Mouse (Mus musculus): ENCODE measurements around the gene Itpk1. TPM values are rescaled to one million over a fixed set of nuclear protein-coding genes. Genes with fewer than 3 reads are reported as not detected.

Gene Itpk1
- polyA plus RNA-seq, 1 experiment from 2014 or later: 8.9 TPM

DNA sequence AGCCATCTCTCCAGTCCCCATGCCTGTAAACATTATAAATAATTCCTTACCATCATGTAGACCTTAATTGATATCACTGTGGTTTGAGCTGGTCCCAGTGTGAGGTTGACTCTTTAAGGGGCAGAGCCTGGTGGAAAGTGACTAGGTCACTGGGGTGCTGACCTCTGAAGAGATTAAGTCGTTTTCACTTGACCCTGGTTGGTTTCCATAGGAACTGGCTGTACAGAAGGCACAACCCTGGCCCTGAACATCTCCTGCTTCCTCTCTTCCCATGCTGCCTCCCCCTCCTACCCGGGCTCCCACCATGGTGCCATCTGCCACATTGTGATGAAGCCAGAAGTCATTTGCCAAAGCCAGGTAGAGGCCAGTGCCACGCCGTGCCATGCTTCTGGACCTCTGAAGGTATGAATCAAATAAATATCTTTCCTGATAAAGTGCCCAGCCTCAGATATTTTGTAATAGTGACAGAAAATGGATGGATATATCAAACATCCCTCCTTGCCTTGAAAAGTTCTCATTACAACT lies 6.2 kb upstream of the Itpk1 start:
- no peak overlapping the region for H3K4me2 ChIP-seq
- no peaks in the 10 kb centered on the region for H3K36me3 ChIP-seq
- peaks cover 30% of the 10 kb centered on the region for H3K4me1 ChIP-seq (replicated peaks)
- H3K4me3 ChIP-seq (replicated peaks): no peak overlapping the region
- no peak overlapping the region for H3K27ac ChIP-seq
- no peaks in the 10 kb centered on the region for H3K9me3 ChIP-seq
- 51% methylated on average over 4 of the region's 4 CpGs for WGBS
- no peak for ATAC-seq (ENCODE audit: insufficient number of reproducible peaks, insufficient read depth, low FRiP score, low TSS enrichment, low read depth)
- H3K27me3 ChIP-seq: no peaks in the 10 kb centered on the region; the same call in 1 of the 2 replicates
- no peak overlapping the region for H3K9ac ChIP-seq (replicated peaks)

DNA sequence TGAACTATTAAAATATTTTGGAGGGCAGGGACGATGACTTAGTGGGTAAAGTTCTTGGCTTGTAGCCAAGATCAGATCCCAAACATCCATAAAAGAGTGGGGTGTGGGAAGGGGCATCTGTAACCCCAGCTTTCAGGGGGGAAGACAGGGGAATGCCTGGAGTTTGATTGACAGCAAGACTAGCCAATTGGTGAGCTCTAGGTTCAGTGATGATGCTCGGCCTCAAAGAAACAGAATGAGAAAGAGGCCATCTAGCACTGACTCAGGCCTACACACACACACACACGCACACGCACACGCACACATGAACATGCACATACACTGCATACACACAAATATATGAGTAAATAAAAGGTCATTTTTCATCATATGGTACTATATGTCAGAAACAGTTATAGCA lies 5.2 kb upstream of the Itpk1 start:
- Histone ChIP-seq H3K36me3 (no peaks in the 10 kb centered on the region), H3K4me3 (replicated peaks) (no peak overlapping the region), H3K27ac (no peak overlapping the region), H3K27me3 (no peaks in the 10 kb centered on the region; the same call in 1 of the 2 replicates), H3K4me1 (replicated peaks) (peaks cover 37% of the 10 kb centered on the region), H3K9ac (replicated peaks) (no peak overlapping the region), H3K9me3 (no peaks in the 10 kb centered on the region), H3K4me2 (no peak overlapping the region)
- no peak for ATAC-seq (ENCODE audit: insufficient number of reproducible peaks, insufficient read depth, low FRiP score, low TSS enrichment, low read depth)
- WGBS: 77% methylated on average over 5 of the region's 5 CpGs

DNA sequence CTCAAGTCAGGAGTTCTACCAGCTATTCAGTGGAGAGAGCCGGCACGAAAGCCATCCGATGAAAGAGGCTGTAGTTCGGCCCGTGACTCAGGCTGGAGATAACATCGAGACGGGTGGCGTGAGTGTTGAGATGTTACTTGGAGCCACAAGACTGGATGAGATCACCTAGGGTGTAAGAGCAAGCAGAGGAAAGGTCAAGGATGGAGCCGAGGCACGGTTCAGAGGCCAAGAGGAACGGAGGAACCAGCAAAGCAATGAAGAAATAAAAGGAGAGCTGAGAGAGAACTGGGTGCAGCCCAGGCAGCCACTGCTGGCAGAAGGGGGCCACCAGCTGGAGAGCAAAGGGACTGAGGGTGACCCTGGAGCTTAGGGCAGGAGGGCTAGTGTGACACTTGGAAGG lies 3.5 kb upstream of the Itpk1 start:
- no peak overlapping the region for H3K27ac ChIP-seq
- no peak overlapping the region for H3K4me2 ChIP-seq
- WGBS: 81% methylated on average over 11 of the region's 11 CpGs
- no peak overlapping the region for H3K9ac ChIP-seq (replicated peaks)
- H3K27me3 ChIP-seq: peaks cover 8% of the 10 kb centered on the region
- peaks cover 40% of the 10 kb centered on the region for H3K4me1 ChIP-seq (replicated peaks)
- H3K36me3 ChIP-seq: no peaks in the 10 kb centered on the region
- H3K9me3 ChIP-seq: no peaks in the 10 kb centered on the region
- no peak for ATAC-seq (ENCODE audit: insufficient number of reproducible peaks, insufficient read depth, low FRiP score, low TSS enrichment, low read depth)
- no peak overlapping the region for H3K4me3 ChIP-seq (replicated peaks)

DNA sequence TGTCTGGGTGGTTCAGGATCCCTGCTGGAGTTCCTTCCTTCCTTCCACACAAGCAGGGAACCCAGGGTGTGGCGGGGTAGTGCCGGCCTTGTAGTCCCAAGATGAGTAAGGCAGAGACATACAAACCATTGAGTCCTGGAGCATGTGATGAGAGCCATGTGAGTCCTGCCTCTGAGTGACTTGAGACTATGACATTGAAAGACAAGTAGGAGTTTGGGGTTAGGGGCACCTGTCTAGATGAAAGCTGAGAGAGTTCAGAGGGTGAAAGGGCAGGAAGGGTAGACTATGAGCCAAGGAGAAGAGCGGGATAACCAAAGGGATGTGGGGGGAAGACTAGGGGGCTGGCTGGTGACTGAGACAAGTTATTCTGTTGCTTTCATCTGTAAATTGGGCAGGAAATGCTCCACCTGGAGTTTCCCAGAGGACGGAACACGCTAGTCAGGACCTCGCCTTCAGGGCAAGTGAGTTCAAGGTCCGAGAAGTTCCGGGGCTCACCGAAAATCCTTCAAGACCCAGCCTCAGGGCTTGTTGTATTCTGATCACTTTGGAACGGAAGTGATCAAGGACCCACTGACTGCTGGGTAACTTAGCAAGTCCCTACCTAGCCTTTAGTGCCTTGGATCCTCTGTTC lies 2.2 kb upstream of the Itpk1 start:
- no peak overlapping the region for H3K4me2 ChIP-seq
- WGBS: 79% methylated on average over 10 of the region's 10 CpGs
- no peak overlapping the region for H3K27ac ChIP-seq
- no peaks in the 10 kb centered on the region for H3K9me3 ChIP-seq
- no peak overlapping the region for H3K4me3 ChIP-seq (replicated peaks)
- H3K36me3 ChIP-seq: no peaks in the 10 kb centered on the region
- no peak overlapping the region for H3K9ac ChIP-seq (replicated peaks)
- peaks cover 9% of the 10 kb centered on the region for H3K27me3 ChIP-seq
- H3K4me1 ChIP-seq (replicated peaks): peaks cover 45% of the 10 kb centered on the region
- no peak for ATAC-seq (ENCODE audit: insufficient number of reproducible peaks, insufficient read depth, low FRiP score, low TSS enrichment, low read depth)

DNA sequence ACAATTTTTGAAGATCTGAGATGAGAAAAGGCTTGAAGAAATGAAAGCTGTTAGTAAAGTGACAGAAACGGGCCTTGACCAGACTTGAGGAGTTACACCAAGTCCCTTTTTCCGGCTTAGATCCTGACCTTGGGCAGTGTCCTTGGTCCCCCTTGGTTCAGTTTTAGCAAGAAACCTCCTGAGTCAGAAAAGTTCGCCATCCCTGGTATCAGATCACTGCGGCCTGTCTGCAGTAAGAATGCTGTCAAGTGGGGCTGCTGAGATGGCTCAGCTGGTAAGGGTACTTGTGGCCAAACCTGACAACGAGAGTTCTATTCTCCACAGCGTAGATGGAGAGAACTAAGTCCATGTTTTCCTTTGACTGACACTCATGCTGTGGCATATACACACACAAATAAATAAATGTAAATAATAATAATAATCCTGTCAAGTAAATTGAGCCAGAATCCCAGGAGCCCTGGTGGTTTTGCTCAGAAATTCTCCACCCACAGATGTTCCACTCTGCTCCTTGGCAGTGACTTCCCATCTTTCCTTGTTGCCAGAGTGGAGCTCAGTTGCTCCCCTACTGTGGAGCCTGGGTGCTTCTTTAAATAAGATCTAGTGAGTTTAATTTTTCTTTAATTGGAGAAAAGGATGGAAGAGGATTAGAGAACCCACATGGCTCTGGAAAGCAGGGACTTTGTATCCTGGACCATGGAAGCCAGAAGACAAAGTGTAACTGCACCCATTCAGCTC lies 1.3 kb upstream of the Itpk1 start:
- Histone ChIP-seq H3K36me3 (no peaks in the 10 kb centered on the region), H3K27ac (no peak overlapping the region), H3K4me3 (replicated peaks) (no peak overlapping the region), H3K27me3 (peaks cover 9% of the 10 kb centered on the region), H3K9me3 (no peaks in the 10 kb centered on the region), H3K4me1 (replicated peaks) (peaks cover 45% of the 10 kb centered on the region), H3K4me2 (peak overlapping the region; percentile 95), H3K9ac (replicated peaks) (no peak overlapping the region)
- ATAC-seq (ENCODE audit: insufficient number of reproducible peaks, insufficient read depth, low FRiP score, low TSS enrichment, low read depth): no peak
- WGBS: 83% methylated on average over 6 of the region's 6 CpGs

DNA sequence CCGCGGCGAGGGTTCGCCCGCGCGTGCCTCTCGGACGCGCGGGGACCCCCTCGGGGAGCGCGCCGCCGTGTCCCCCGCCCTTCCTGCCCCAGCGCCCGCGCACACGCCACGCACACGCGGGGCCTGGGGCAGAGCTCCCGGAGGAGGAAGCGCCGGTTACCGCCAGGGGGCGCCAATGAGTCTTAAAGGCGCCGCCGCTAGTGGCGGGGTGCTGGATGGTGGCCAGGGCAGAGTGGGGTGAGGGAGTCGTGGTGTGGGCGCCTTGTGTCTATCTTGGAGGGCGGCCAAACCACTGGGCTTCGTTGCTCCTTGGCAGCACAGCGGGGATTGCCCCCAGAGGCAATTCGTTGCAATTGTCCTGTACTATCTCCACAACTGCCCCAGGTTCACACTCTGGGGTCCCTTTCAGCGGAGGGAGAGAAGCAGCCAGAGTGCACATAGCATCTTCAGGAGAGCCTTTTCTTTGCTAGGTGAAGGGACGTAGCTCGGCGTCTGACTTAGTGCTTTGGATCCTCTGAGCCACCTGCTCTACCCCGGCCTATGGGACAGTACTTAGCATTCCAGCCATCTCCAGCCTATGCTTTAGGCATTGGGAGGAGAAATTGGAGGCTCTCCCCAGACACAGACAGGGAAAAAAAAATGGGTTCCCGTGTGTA lies 614 bp upstream of the Itpk1 start:
- H3K4me3 ChIP-seq (replicated peaks): peak overlapping the region; percentile 76
- H3K4me2 ChIP-seq: peak overlapping the region; percentile 95
- peaks cover 9% of the 10 kb centered on the region for H3K27me3 ChIP-seq
- no peaks in the 10 kb centered on the region for H3K36me3 ChIP-seq
- no peaks in the 10 kb centered on the region for H3K9me3 ChIP-seq
- H3K9ac ChIP-seq (replicated peaks): peak overlapping the region; percentile 84
- H3K27ac ChIP-seq: peak overlapping the region; percentile 83
- WGBS: 3% methylated on average over 45 of the region's 45 CpGs
- peak; percentile 77 for ATAC-seq (ENCODE audit: insufficient number of reproducible peaks, insufficient read depth, low FRiP score, low TSS enrichment, low read depth)
- peaks cover 42% of the 10 kb centered on the region for H3K4me1 ChIP-seq (replicated peaks)

DNA sequence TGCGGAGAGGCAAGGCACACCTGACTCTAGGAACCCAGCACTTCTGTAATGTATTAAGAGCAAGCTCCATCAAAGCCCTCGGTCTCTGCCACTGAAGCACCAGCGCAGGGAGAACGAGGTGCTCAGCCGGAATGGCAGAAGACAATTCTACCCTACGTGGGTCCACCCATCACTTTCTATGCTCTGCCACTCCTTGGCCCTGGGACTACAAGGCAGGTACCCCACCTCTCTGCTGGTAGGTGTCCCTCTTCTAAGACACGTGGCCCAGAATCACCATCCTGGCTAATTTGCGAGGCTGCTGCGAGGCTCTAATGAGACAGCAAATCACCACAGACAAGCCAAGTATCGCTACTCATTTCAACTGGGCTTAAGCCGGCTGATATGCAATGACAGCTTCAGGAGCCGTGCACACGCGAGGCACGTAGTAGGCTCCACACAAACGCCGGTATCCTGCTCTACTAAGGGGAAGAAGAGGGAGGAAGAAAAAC lies 765 bp downstream of the Itpk1 start:
- 3% methylated on average over 17 of the region's 17 CpGs for WGBS
- no peak overlapping the region for H3K27ac ChIP-seq
- H3K4me3 ChIP-seq (replicated peaks): peak overlapping the region; percentile 76

DNA sequence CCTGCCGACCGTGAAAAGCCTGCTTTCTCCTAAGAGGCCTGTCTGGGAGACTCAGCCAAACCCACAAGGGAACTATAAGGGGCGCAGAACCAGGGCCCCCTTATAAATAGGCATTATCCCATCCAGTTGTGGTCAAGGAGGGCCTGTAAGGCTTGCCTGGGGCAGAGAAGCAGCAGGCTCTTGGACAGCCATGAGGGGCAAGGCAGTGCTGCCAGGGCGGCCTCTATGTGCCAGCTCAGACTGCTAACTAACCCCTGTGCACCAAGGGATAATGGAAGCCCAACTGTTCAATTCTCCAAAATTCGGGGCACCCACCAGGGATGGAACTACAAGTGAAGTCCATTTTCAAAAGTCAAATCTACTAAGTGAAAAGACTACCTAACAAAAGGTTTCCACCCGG lies 1.3 kb downstream of the Itpk1 start:
- H3K4me1 ChIP-seq (replicated peaks): peaks cover 53% of the 10 kb centered on the region

More for the DNA sequence above, 765 bp downstream of the Itpk1 start:
- Histone ChIP-seq H3K27me3 (peaks cover 9% of the 10 kb centered on the region), H3K9ac (replicated peaks) (peak overlapping the region; percentile 78), H3K36me3 (no peaks in the 10 kb centered on the region), H3K4me2 (peak overlapping the region; percentile 95), H3K9me3 (no peaks in the 10 kb centered on the region), H3K4me1 (replicated peaks) (peaks cover 48% of the 10 kb centered on the region)
- peak; percentile 7; the same call in 1 of the 2 replicates for ATAC-seq (ENCODE audit: insufficient number of reproducible peaks, insufficient read depth, low FRiP score, low TSS enrichment, low read depth)

DNA sequence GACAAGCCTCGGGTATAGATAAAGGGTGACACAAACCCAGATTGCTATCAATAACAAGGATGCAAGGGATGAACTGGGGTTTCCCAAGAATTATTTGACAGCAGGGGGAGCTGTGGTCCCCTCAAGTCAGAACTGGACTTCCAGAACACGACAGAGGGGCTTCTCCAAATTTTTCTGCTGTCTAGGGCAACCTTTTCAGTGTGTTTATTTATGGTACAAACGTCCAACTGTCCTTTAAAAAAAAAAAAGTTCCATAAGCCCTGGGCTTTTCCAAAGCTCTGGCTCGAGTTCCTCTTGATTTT lies 1.7 kb downstream of the Itpk1 start:
- no peaks in the 10 kb centered on the region for H3K9me3 ChIP-seq
- H3K36me3 ChIP-seq: no peaks in the 10 kb centered on the region
- peak overlapping the region; percentile 95 for H3K4me2 ChIP-seq
- 0 out of 2 replicates have a peak overlapping the region, but pooled peaks have one; percentile 50 for H3K27ac ChIP-seq
- peaks cover 57% of the 10 kb centered on the region for H3K4me1 ChIP-seq (replicated peaks)
- ATAC-seq (ENCODE audit: insufficient number of reproducible peaks, insufficient read depth, low FRiP score, low TSS enrichment, low read depth): no peak
- peak overlapping the region; percentile 76 for H3K4me3 ChIP-seq (replicated peaks)
- 11% methylated on average over 4 of the region's 4 CpGs for WGBS
- no peak overlapping the region; the same call in 1 of the 2 replicates for H3K9ac ChIP-seq (replicated peaks)
- H3K27me3 ChIP-seq: peaks cover 9% of the 10 kb centered on the region

More for the DNA sequence above, 1.3 kb downstream of the Itpk1 start:
- Histone ChIP-seq H3K4me3 (replicated peaks) (peak overlapping the region; percentile 76), H3K4me2 (peak overlapping the region; percentile 95), H3K27me3 (peaks cover 9% of the 10 kb centered on the region), H3K27ac (0 out of 2 replicates have a peak overlapping the region, but pooled peaks have one; percentile 1), H3K36me3 (no peaks in the 10 kb centered on the region), H3K9ac (replicated peaks) (0 out of 2 replicates have a peak overlapping the region, but pooled peaks have one; percentile 13), H3K9me3 (no peaks in the 10 kb centered on the region)
- ATAC-seq (ENCODE audit: insufficient number of reproducible peaks, insufficient read depth, low FRiP score, low TSS enrichment, low read depth): no peak
- WGBS: 41% methylated on average over 6 of the region's 6 CpGs

DNA sequence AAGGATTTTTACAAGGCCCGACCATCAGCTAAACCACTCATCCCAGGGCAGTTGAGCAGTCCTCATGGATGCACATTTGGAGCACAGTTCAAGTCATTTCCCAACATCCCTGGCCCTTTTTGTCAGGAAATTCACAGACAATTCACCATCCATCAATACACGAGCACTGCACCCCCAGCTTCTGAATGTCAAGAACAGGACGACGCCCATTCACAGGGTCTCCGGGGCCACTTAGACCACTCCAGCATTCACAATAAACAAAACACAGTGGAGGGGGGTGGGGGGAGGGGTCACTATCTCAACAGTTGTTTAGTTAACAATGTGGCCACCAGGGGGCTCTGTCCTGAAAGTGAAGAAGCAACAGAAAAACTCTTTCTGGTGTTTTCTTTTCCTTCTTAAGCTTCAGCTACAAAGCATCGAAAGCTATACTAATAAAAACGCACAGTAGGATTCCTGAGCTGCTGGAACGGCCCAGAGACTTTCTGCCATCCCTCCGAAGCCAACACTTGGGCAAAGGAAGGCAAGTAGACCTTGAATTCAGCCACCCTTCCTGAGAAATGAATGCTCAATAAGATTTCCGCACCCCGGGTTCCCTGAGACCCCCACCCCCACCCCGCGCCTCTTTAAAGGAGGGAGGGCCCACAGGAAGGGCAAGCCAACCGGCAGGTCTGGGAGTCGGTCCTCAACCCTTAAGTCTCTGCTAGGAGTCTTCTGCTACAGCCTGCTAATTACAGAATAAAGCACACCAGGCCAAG lies 2.2 kb downstream of the Itpk1 start:
- 0 out of 2 replicates have a peak overlapping the region, but pooled peaks have one; percentile 50 for H3K27ac ChIP-seq
- H3K36me3 ChIP-seq: no peaks in the 10 kb centered on the region
- no peak for ATAC-seq (ENCODE audit: insufficient number of reproducible peaks, insufficient read depth, low FRiP score, low TSS enrichment, low read depth)
- H3K9me3 ChIP-seq: no peaks in the 10 kb centered on the region
- peak overlapping the region; percentile 95 for H3K4me2 ChIP-seq
- WGBS: 5% methylated on average over 15 of the region's 15 CpGs
- H3K4me3 ChIP-seq (replicated peaks): peak overlapping the region; percentile 31
- H3K27me3 ChIP-seq: peaks cover 9% of the 10 kb centered on the region
- H3K4me1 ChIP-seq (replicated peaks): peaks cover 62% of the 10 kb centered on the region
- H3K9ac ChIP-seq (replicated peaks): no peak overlapping the region; the same call in 1 of the 2 replicates

Measured in limb, embryonic 12.5 days (tissue).